Mouse (Mus musculus) liver, adult (tissue): ENCODE data around the gene Olfr1000.
"Not testable (repeated sequence)": the region's sequence is repeated elsewhere in the genome, so short reads cannot be mapped to it uniquely, and the experiment has no call there.

Experiments
- GATA4 ChIP-seq: IDR thresholded peaks from 2 replicates; pipeline ENCODE4 v1.6.1; 2014; ENCODE audit warnings: mild to moderate bottlenecking, low read length; ENCODE audit not compliant: insufficient replicate concordance

Olfr1000 gene

GRCm38 (mm10) chr2:85611803-85612202, at the start of gene Olfr1000:
TSS of gene Olfr1000 (minus strand) at chr2:85611903.
- TF ChIP-seq GATA4 = no peak

GRCm38 (mm10) chr2:85650604-85651003, 38.9 kb upstream of the Olfr1000 start, which contains the start of gene Olfr1002:
TSS of gene Olfr1002 (minus strand) at chr2:85650704.
- TF ChIP-seq GATA4 = no peak

GRCm38 (mm10) chr2:85588648-85589047, 23.1 kb downstream of the Olfr1000 start, which contains the start of gene Olfr998:
TSS of gene Olfr998 (plus strand) at chr2:85588948.
- not testable (repeated sequence) for TF ChIP-seq GATA4

GRCm38 (mm10) chr2:85578915-85579314, 32.8 kb downstream of the Olfr1000 start, which contains the start of gene Olfr996:
TSS of gene Olfr996 (plus strand) at chr2:85579215.
- TF ChIP-seq GATA4 = no peak

- no peak for TF ChIP-seq GATA4
Observed at GRCm38 (mm10) chr2:85561187-85561586, 50.5 kb downstream of the Olfr1000 start.

GRCm38 (mm10) chr2:85560226-85560625, 51.5 kb downstream of the Olfr1000 start:
- TF ChIP-seq GATA4 = no peak
